24 mouse cellular contexts compared by ENCODE assay signal in genomic region chr1:105752196-105752595, GRCm38 (mm10). TPM values are rescaled to one million over a fixed set of nuclear protein-coding genes. Genes with fewer than 3 reads are reported as not detected.
DNase-seq lines count a peak whose midpoint lies in the region; ATAC-seq lines count a peak whose summit lies in the region.
"Had no signal": no experiment of that assay in that cellular context is flagged by ENCODE, and none has a peak within 500 bp of the region (broad histone marks: within the 10 kb centered on the region; RNA-seq: fewer than 3 reads in every experiment).

No protein-coding gene starts in this region.

- DNase-seq in 416B (ENCODE audit: low read depth) = peak; percentile 73
- DNase-seq in CD4-positive, CD25-positive, alpha-beta regulatory T cell, adult 2 months (ENCODE audit: low read depth, low spot score) = peak; percentile 17
- DNase-seq in urinary bladder, postnatal 10 days (ENCODE audit: low spot score) = no peak
- no peak for DNase-seq in embryo, embryonic 11 days
- DNase-seq in layer of hippocampus, adult 8-10 months (ENCODE audit: low spot score in 2 of 2) = no peak
- DNase-seq: adrenal gland, postnatal 25 days; B cell, adult 2 months; cerebellum, adult 18-20 months; cerebellum, postnatal 10 days; gastrocnemius, postnatal 14 days; heart, adult 11 months; heart, postnatal 36 days; kidney, adult 2 months; kidney, postnatal 36 days; liver, embryonic 13.5 days; lung, adult 18-20 months; thymus, adult 2 months had no signal

- ATAC-seq in granulocyte monocyte progenitor cell, adult 5-6 weeks (replicated peaks; ENCODE audit: poor library complexity, severe bottlenecking) = peak; percentile 73
- peak; percentile 57 for ATAC-seq in megakaryocyte progenitor cell, adult 5-6 weeks (replicated peaks; ENCODE audit: poor library complexity)
- ATAC-seq: forebrain, embryonic 13.5 days; lung, postnatal 0 days; midbrain, embryonic 16.5 days; Patski had no signal

RNA-seq across cellular contexts. Expression of gene Tnfrsf11a, which starts 28.3 kb away (rescaled TPM):
- 0.54 and 0.98 TPM in 2 replicates for total RNA-seq in granulocyte monocyte progenitor cell, adult 5-6 weeks (2014; fragmentation: Nextera tagmentation)
- 0.13 and 1.5 TPM in 2 replicates for total RNA-seq in granulocyte monocyte progenitor cell, adult 5-6 weeks (2017)
- 0.22 and 0.64 TPM in 2 replicates for total RNA-seq in megakaryocyte progenitor cell, adult 5-6 weeks (2015)
- 0.98 TPM in 1 of 2 replicates, not detected in the other for total RNA-seq in megakaryocyte progenitor cell, adult 5-6 weeks (2017)
- 1 to 10 TPM; 2.1 to 7.0 (median 4.6) TPM for total RNA-seq in layer of hippocampus, adult 8-10 months (2022)
- total RNA-seq: MEL had no signal

Comparison
In these comparisons a context has a peak if more than half of its experiments do, and no peak if none do; other contexts are left out.
1. DNase-seq: peak in 416B (single experiment) and CD4-positive, CD25-positive, alpha-beta regulatory T cell, adult 2 months (single experiment); none in urinary bladder, postnatal 10 days (single experiment), embryo, embryonic 11 days (single experiment) and layer of hippocampus, adult 8-10 months (0 of 2).